Mouse (Mus musculus) A20 (cell line): Measurements from ENCODE around the gene Dph7.

ENCODE experiments used
- DNase-seq: peaks from one replicate; pipeline ENCODE4 v3.0.0-alpha.2; 2011; ENCODE audit warnings: low read depth, low spot score

Dph7 gene

DNA sequence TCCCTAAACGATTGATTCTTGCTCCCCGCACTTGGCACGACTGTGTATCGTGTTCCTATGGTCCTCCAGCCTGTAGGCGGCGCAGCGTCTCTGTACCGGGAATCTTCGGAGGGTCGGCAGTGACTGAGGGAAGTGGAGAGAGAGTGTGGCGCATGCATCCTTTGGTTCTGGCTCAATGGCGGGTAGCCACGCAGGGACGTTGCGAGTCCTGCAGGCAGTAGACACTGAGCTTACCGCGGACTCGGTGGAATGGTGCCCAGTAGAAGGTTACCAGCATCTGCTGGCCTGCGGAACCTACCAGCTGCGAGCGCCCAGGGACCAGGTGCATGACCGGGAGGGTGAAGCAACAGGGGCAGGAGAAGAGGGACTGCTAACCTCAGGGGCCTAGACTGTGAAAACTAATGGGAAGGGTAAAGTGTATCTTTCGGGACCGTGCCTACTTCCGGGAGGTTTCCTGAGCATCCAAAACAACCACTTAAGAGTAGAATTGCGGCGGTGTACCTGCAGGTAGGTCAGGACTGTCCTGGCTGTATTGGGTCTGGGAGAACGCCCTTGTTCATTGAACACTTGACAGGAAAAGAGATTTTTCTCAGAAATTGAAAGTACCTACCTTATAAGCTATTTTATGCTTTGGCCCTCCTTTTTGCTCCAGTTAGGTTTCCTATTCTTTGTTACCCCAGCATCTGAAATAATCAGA, at the start of gene Dph7:
Gene Dph7 (plus strand): TSS at position 97 of the 697 bp plus-strand sequence.
- peak; percentile 90 for DNase-seq

DNA sequence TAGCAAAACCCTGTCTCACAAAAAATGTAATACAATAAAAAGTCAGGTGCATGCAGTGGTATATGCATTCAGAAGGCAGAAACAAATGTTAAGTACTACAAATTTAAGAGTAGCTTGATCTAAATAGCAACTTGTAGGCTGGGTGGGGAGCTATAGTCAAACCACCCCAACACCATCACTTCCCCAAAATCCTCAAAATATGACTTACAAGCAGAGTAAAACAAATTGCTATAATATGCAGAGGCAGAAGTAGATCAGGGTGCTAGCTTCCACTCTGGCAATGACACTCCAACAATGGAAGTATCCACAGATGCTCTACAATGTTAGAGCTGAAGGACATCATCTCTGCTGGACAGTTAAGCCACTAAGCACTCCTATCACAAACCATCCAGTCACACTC, 49.6 kb upstream of the Dph7 start:
- peak; percentile 60 for DNase-seq

DNA sequence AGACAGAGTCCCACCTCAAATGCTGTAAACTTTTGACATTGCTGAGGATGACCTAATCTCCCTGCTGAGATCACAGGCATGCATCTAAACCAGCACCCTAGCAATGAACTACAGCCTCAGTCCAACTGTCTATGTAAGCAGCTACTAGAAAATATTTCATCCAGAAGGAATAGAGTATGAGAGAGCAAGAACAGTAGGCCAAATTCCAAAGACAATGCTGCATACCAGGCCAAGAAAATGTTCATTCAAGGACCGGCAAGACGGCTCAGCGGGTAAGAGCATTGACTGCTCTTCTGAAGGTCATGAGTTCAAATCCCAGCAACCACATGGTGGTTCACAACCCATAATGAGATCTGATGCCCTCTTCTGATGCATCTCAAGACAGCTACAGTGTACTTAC, 47.4 kb upstream of the Dph7 start:
- no peak for DNase-seq

DNA sequence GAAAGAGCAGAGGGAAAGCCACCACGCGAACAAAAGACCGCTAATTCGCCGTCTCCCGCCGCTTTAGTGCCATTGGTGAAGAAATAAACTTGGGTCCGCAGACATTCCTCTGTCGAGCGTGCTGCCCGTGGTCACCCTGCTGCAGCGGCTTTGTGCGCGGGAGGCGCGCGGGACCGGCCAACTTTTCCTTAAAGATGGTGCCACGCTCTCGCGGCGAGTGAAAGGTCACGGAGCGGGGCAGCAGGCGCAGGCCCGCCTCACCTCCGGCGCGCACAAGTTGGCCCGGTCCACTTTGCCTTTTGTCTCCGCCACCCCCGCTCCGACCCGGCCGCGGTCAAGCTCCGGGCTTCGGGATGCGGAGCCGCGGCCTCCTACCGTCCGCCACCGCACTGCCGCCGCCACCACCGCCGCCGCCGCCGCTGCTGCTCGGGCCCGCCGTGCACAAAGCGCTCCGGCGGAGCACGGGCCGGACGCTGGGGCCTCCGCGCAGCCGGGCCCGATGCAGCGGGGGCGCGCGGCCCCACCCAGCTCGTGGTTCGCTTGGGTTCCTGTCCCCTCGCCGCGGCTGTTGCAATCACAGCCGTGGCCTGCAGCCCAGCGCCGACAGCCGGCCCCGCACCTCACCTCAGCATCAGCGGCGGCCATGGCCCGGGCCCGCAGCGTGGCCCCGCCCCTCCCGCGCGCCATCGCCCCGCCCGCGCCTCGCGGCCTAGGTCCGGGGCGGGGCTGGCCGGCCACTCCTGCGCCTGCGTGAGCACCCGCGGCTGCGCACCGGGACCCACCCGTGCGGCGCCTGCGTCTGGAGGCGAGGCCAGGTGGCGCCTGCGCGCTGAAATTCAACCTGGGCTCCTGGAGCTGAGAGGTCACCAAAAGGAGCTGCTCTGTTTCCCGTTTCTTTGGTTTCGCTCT, 43.0 kb upstream of the Dph7 start, which contains the start of gene Ehmt1:
Gene Ehmt1 (minus strand): TSS at position 685 of the 909 bp plus-strand sequence.
- DNase-seq: peak; percentile 95

DNA sequence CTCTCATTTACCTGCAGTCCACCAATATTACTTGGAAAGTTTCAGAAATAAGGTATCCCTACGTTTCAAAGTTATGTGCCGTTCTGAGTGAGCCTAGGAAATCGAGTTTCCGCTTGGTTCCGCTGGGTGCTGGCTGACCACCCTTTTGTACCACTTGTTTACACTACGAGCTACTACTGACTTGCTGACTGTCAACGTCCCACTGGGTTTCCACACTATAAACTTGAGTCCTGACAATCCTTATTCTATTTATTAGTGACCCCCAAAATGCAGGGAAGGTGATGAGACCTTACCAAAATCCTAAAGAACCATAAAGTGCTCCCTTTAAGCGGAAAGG, 42.4 kb upstream of the Dph7 start:
- no peak for DNase-seq

DNA sequence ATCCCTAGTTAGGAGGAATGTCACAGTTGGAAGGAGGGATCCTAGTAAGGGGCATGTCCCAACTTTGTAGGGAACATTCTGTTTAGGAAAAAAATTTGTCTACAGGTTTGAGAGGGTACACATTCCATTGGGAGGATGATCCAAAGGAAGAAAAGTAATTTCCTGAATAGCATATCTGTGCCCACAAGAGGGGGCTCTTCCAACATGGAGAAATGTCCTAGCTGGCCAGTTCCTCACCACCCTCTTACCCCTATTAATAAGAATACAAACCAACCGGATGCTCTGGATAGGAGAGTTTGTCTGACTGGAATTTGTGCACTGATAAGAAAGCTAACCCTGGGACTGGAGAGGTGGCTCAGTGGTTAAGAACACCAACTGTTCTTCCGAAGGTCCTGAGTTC, 38.6 kb upstream of the Dph7 start:
- DNase-seq: no peak

DNA sequence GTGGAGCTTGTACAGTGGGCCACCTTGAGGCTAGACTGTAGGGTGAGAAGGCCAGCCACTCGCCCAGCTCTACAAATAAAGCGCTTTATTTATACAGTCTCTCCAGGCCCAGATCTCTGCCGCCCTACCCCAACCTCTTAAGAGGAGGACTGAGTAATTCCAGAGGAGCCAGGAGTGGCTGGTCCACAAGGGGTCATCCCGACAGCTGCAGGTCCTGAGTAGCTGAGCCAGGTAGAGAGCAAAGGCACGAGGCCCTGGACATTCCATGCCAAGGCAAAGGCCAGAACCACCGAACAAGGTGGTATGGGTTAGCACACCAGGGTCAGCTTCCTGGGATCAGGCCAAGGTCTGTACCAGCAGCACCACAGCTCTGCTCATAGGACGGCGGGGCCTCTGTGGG, 36.9 kb upstream of the Dph7 start:
- DNase-seq: no peak

DNA sequence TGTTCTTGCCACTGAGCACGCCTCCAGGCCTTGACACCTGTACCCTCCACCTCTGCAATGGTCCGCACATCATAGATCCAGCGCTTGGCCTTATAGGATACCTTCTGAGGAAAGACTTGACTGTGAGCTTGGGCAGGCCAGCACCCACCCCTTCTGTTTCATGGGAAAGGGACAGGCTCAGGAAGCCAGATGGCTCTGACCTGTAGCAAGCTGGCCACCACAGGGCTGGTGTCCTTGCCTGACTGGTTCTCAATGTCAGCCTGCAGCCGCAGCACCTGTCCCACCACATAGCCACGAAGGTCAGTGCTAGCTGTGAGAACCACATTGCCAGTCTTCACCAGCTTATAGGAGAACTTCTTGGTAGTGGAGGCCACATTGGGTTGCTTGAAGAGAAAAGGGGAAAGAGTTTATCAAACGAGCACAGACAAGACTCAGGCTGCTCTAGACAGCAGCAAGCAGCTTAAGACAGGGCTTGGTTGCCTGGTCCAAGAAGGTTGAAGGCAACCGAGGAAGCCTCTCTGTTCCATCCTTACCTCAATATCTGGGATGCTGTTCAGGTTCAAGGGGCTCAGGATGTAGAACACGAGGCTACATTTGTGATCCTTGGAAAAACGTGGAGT, 35.7 kb upstream of the Dph7 start:
- DNase-seq: no peak

DNA sequence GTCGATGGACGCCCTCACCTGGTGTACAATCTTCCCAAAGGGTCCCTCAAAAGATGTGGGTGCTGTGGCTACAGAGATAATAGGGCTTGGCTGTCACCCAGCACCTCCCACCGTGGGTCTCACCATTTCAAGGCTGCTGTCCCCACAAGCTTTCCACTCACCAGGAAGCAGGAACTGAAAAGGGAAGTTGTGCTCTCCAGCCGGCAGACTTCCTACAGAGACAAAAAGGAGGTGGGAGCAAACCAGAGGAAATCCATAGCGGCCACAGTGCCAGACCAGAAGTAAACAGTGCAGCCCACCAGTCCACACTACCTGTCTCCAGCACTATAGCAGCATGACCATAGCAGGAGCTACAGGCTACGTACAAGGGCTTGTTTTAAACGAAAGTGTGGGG, 35.2 kb upstream of the Dph7 start:
- no peak for DNase-seq

DNA sequence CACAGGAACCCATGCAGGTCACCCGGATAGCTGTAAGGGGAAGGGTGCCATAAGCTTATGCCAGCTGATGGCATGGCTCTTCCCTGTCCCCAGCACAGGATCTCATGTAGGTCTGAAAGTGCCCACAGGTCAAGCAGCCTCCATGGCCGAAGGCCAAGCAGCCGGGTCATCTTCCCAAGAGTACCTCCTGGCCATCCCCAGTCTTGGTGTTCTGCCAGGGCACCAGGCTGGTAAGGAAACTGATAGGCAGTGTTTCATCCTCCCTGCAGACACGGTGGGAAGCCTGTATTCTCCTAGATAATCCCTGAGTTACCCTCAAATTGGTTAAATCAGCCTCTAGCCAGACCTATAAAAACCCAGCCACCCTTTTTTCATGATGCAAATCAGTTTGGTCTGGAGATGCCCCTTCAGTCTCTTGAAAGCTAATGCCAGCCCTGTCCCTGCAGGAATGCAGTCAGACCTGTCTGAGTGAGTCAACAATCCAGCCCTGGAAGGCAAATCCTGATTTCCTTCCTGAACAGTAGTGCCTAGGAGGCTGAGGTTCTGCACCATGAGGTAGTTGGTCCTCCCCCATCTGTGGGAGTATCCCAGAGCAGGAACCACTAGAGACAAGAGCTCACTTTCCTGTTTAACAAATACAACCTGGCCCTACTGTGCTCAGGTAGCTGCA, 34.3 kb upstream of the Dph7 start:
- no peak for DNase-seq

DNA sequence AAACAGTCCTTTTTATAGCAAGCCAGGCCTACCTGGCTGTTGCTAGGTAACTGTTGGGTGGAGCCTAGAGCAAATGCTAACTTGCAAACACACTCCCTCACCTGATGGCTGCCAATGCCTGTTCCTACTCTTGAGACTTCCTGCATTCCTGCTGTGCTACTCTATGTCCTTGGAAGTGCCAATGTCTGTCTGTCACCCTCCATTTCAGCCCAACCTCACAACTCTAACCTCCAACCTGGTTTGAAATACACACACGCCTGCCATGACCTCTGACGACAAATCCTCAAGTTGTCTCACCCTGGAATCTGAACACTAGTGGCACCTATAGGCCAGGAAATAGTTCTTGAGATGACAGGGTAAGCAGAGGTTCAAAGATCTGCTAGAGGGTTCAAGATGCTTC, 33.1 kb upstream of the Dph7 start:
- DNase-seq: no peak

DNA sequence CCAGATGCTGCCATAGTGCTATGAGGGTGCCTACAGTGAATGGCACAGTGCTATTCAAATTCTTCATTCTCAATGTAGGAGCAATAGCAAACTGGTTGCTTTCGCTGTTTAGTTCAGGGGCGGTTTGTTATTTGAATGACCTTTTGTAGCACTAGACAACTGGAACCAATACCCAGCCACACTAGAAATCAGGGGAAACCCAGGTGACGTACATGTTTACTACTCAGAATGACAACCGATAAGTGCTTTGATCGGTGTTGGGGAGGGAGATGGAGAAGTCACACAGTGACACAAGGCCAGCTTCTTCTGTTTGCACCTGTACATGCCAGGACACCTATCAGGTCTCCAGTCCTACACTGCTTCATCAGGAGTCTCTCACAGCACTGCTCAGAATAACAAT, 32.6 kb upstream of the Dph7 start:
- no peak for DNase-seq

DNA sequence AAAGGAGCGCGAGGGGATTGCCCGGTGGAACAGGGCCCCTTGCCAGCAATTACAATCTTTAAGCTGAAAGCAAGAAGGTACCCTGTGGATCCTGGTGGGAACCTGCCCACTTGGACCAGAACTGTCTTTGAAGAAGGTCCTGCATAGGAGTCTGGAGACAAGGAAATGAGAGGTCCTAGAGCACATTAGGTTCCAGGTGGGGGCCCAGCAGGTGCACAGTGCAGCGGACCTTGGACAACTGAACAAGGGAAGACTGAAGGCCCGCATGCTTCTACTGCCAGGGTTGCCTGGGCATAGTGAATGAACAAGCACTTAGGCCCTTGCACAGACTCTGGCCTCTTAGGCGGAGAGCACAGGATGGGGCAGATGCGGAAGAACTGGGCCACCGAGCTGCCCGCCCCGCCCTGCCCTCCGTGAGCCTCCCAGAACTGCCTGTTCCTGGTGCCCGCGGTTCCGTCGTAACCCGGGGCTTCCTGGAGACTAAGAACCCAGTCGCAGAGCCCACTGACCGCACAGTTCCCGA, 27.7 kb upstream of the Dph7 start:
- no peak for DNase-seq

DNA sequence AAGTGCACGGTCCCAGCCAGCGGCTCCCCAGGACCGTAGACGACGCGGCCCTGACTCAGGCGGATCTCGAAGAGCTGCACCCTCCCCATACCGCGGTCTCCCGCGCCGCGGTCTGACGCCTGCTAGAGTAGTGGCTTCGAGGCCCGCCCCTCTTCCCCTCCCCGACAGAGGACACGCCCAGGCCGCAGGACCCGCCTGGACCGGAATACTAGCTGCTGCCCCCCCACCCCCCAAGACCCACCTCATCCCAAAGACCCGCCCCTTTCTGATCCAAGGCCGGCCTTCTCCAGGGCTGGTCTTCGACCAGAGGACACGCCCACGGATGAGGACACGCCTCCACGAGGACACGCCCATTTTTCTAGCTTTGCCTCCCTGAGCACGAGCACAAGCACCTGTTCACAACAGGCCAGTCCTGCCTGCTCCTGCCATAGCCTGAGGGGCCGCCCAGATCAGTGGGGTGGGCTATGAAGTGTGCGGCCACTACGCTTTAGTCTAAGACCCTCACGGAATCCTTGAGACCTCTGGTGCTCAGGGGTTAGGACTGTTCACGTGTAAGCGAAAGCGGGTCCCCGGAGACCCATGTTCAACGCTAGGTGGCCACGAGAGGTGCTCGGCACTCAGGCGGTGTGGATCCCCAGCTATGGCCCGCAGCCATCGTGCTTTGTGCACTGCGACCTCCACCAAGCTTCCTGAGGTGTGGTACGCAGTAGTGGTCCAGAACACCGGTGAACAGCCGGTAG, 27.0 kb upstream of the Dph7 start, which contains the start of gene Arrdc1:
Gene Arrdc1 (minus strand): TSS at position 196 of the 740 bp plus-strand sequence.
- peak; percentile 99 for DNase-seq

DNA sequence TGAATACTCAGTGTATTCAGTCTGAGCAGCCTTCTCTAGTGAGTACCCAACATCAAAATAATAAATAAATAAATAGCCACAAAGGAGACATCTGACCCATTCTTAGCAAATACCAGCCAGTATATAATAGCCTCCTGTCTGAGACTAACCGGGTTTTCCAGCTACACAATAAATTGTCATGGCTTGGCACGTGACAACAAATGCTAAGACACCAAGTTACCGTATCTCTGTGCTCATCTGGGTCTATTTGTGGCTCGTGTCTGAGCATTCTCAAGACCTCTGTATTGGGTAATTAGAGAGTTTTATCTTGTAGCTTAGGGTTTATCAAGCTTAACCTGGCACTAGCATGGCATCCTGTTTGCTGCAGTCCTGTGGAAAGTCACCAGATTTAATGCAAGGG, 20.1 kb upstream of the Dph7 start:
- DNase-seq: no peak

DNA sequence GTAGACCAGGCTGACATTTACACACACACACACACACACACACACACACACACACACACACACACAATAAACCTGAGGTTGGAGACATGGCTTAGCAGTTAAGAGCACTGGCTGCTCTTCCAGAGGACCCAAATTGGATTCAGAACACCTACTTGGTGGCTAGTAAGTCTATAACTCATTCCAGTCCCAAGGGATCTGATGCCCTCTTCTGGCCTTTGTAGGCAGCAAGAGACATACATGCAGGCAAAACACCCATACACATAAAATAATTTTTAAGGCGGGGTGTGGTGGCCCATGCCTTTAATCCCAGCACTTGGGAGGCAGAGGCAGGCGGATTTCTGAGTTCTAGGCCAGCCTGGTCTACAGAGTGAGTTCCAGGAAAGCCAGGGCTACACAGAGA, 17.9 kb upstream of the Dph7 start:
- peak; percentile 71 for DNase-seq

DNA sequence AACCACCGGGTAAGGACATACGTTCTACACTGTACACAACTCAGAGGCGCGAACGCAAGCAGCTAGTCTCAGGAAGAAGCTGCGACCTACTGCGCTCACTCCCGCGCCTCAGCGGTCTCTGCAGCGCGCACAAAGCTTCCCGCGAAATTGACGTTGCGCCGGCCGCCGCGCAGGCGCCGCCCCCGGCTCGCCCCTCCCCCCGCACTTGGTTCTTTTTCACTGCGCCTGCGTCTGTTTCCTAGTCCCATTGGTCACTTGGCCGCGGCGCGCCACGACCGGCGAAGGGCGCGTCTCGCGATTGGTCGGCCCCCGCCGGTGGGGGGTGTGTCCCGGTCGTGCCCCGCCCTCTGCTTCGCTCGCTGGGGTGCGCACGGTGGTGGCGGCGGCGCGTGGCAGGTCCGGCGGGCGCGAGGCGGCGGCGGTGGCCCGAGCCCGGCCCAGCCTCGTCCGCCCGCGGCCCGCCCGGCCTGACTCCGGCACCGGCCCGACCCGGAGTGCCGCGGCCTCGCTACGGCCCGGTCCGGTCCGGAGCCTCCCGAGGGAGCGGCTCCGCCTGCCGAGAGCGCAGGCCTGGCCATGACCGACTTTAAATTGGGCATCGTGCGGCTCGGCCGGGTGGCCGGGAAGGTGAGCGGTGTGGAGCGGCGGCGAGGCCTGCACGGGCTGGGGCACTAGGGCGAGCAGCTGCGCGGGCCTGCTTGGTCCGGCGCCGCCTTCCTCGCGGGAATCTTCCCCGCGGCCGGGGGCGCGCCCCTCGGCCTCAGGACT, 12.6 kb upstream of the Dph7 start, which contains the start of gene Zmynd19:
Gene Zmynd19 (plus strand): TSS at position 372 of the 768 bp plus-strand sequence.
- peak; percentile 97 for DNase-seq

DNA sequence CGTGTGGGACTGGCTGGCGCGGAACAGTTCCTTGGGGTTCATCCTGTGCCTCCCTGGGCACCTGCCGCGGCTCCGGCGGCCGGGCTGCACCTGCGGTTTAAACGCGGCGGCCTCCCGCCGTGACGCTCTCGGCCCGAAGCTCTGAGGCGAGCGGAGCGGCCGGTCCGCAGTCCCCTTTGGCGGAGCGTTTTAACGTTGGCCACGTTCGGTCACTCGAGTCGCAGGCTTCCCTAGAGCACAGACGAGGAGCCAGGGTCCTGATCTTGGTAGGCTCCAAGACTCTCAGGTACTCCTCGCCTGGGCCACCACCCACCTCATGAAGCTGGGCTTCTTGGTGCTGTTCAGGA, 12.0 kb upstream of the Dph7 start:
- peak; percentile 62 for DNase-seq

DNA sequence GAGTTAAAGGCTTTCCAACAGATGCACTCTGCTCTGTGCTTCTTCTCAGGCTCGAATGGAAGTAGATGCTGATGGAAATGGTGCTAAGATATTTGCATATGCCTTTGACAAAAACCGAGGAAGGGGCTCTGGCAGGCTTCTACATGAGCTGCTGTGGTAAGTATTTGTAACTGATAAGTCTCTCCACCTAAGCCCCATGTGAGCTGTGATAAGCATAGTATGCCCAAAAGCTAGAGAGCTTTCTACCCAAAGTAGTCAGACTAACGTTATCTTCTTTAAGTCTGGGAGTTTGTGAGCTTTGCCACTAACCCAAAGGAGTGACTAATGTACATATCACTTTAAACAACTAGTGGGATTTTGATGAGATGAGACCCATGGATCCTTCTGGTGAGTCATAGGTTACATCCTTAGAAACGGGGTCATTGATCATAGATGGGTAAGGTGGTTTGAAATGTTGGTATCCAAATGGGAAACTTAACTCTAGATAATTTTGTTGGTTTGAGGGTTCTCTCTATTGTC, 9.6 kb upstream of the Dph7 start:
- no peak for DNase-seq

DNA sequence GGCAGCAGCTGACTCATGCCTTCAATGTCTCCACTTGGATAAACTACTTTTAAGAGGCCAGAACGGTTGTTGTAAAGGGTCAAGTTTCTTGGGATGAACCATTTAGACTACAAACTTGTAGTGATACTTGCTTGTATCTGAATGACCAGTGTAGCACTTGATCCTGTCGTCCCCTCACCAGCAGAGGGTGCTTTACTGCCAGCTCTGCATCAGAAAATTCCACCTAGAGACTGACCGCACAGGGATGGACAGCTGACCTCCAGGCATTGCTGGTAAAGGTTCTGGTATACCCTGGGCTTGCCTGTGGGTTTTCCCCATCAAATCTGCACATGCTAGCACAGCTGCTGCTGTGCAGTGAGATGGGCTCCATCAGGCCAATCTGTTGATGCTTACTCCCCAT, 1.3 kb upstream of the Dph7 start:
- DNase-seq: peak; percentile 40
